Mouse (Mus musculus) hindbrain, postnatal 0 days (tissue): ENCODE results near the gene Chn2. TPM values are rescaled to one million over a fixed set of nuclear protein-coding genes. Genes with fewer than 3 reads are reported as not detected.
A peak's percentile ranks its signal among the peaks of the same experiment; 100 is the strongest.

Experiments
- ATAC-seq: fragments of 200-750 bp; cut with Nextera tagmentation; 2 replicates; pipeline ENCODE4 v1.8.0; 2017; ENCODE audit warnings: mild to moderate bottlenecking, moderate TSS enrichment, moderate library complexity
- DNase-seq: peaks from one replicate; pipeline ENCODE4 v3.0.0-alpha.2; 2015; ENCODE audit warnings: low spot score
- H3K27ac ChIP-seq: fragments of 300-500 bp; sonication (generic); 2 replicates; pipeline ENCODE4 v1.5.1; 2014; ENCODE audit warnings: mild to moderate bottlenecking
- H3K27me3 ChIP-seq: fragments of 300-500 bp; sonication (generic); 2 replicates; pipeline ENCODE4 v1.6.1; 2014; ENCODE audit warnings: low read length, mixed read lengths; ENCODE audit not compliant: insufficient read depth
- H3K36me3 ChIP-seq: fragments of 300-500 bp; sonication (generic); 2 replicates; pipeline ENCODE4 v1.6.1; 2014; ENCODE audit warnings: low read length, mixed read lengths; ENCODE audit not compliant: insufficient read depth
- H3K4me1 ChIP-seq: fragments of 300-500 bp; sonication (generic); 2 replicates; pipeline ENCODE4 v1.6.1; 2014; ENCODE audit warnings: antibody characterized with exemption, low read length, mixed read lengths; ENCODE audit not compliant: insufficient read depth
- H3K4me2 ChIP-seq: fragments of 300-500 bp; sonication (generic); 2 replicates; pipeline ENCODE4 v1.6.1; 2014; ENCODE audit warnings: low read depth, mild to moderate bottlenecking, low read length, moderate library complexity, mixed read lengths
- H3K4me3 ChIP-seq: fragments of 300-500 bp; sonication (generic); 2 replicates; pipeline ENCODE4 v1.5.1; 2014; ENCODE audit warnings: low read length
- H3K9ac ChIP-seq: fragments of 300-500 bp; sonication (generic); replicated peaks from 2 replicates; pipeline ENCODE4 v1.6.1; 2014; ENCODE audit warnings: mild to moderate bottlenecking, low read length, moderate library complexity, mixed read lengths
- H3K9me3 ChIP-seq: fragments of 300-500 bp; sonication (generic); 2 replicates; pipeline ENCODE4 v1.6.1; 2016; ENCODE audit warnings: low read length, mixed read lengths
- CTCF ChIP-seq: IDR thresholded peaks from 2 replicates; pipeline ENCODE4 v1.5.1; 2016; ENCODE audit warnings: antibody characterized with exemption, control low read depth, low read depth
- WGBS: fragments of 180-500 bp; shearing (Covaris S2); extraction: QIAGEN DNeasy Blood & Tissue Kit; methylation state at CpG from one replicate; pipeline ENCODE4 v1.1.7; 2014; 5-methylcytosine and 5-hydroxymethylcytosine counted together
- polyA plus RNA-seq: library from polyadenylated mRNA; unstranded; fragments of >200 nt; fragmentation: Nextera tagmentation; extraction: Ambion mirVana; gene quantifications from 2 replicates; pipeline ENCODE4 v1.2.1, GENCODE M21; 2015
- total RNA-seq: library from RNA; depleted of rRNA; stranded (reverse); fragments of >200 nt; gene quantifications from 2 replicates; pipeline ENCODE4 v1.2.3, GENCODE M21; 2014

Gene Chn2
- total and polyA plus RNA-seq, 2 experiments from 2014 or later: 21.2 to 43.8 TPM

- Histone ChIP-seq H3K27me3 (no peaks in the 10 kb centered on the region), H3K9ac (no peak overlapping the region), H3K27ac (no peak overlapping the region), H3K9me3 (no peaks in the 10 kb centered on the region), H3K4me3 (no peak overlapping the region), H3K4me2 (no peak overlapping the region), H3K36me3 (no peaks in the 10 kb centered on the region), H3K4me1 (no peaks in the 10 kb centered on the region)
- no peak for DNase-seq
- ATAC-seq: no peak
- TF ChIP-seq CTCF: no peak
- WGBS: 86% methylated on average over 1 of the region's 1 CpGs
Observed at GRCm38 (mm10) chr6:54179056-54179873, 139.9 kb downstream of the Chn2 start.

DNA sequence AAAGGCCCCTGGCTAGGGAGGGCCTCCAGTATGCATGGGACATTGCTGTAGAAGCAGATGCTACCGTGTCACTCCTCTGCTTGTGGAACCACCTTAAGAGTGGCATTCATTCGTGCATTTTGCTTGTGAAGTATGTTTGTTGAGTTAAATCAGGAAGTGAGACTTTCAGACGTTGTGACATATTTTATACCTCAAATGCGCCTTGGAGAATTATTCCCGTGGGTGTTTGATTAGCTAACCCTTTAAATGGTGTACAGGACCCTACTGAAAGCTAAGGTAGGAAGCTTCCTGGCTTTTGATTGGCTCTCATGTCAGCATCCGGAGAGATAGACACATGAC, 140.5 kb downstream of the Chn2 start:
- TF ChIP-seq CTCF: no peak
- WGBS: 87% methylated on average over 6 of the region's 6 CpGs
- H3K4me1 ChIP-seq: no peaks in the 10 kb centered on the region

GRCm38 (mm10) chr6:54183825-54184578, 144.6 kb downstream of the Chn2 start:
- H3K4me2 ChIP-seq: no peak overlapping the region
- DNase-seq: no peak
- ATAC-seq: no peak; the same call in 1 of the 2 replicates
- H3K4me1 ChIP-seq: no peaks in the 10 kb centered on the region
- no peak overlapping the region for H3K9ac ChIP-seq
- 45% methylated on average over 14 of the region's 14 CpGs for WGBS
- no peak overlapping the region for H3K4me3 ChIP-seq
- no peak overlapping the region for H3K27ac ChIP-seq
- H3K36me3 ChIP-seq: no peaks in the 10 kb centered on the region
- no peaks in the 10 kb centered on the region for H3K27me3 ChIP-seq
- no peak for TF ChIP-seq CTCF
- no peaks in the 10 kb centered on the region for H3K9me3 ChIP-seq

More for the DNA sequence above, 140.5 kb downstream of the Chn2 start:
- H3K4me2 ChIP-seq: no peak overlapping the region
- ATAC-seq (no peak), DNase-seq (no peak)
- no peaks in the 10 kb centered on the region for H3K36me3 ChIP-seq
- no peak overlapping the region for H3K27ac ChIP-seq
- H3K9me3 ChIP-seq: no peaks in the 10 kb centered on the region
- no peak overlapping the region for H3K4me3 ChIP-seq
- no peak overlapping the region for H3K9ac ChIP-seq
- H3K27me3 ChIP-seq: no peaks in the 10 kb centered on the region

- no peaks in the 10 kb centered on the region for H3K27me3 ChIP-seq
- no peak for ATAC-seq
- H3K27ac ChIP-seq: no peak overlapping the region
- no peak for TF ChIP-seq CTCF
- H3K36me3 ChIP-seq: no peaks in the 10 kb centered on the region
- WGBS: 22% methylated on average over 7 of the region's 7 CpGs
- H3K9me3 ChIP-seq: no peaks in the 10 kb centered on the region
- no peak overlapping the region for H3K9ac ChIP-seq
- H3K4me3 ChIP-seq: no peak overlapping the region
- no peak for DNase-seq
- 0 out of 2 replicates have a peak, but pooled peaks cover 3% of the 10 kb centered on the region for H3K4me1 ChIP-seq
- H3K4me2 ChIP-seq: no peak overlapping the region
Observed at GRCm38 (mm10) chr6:54193631-54194305, 154.4 kb downstream of the Chn2 start.

DNA sequence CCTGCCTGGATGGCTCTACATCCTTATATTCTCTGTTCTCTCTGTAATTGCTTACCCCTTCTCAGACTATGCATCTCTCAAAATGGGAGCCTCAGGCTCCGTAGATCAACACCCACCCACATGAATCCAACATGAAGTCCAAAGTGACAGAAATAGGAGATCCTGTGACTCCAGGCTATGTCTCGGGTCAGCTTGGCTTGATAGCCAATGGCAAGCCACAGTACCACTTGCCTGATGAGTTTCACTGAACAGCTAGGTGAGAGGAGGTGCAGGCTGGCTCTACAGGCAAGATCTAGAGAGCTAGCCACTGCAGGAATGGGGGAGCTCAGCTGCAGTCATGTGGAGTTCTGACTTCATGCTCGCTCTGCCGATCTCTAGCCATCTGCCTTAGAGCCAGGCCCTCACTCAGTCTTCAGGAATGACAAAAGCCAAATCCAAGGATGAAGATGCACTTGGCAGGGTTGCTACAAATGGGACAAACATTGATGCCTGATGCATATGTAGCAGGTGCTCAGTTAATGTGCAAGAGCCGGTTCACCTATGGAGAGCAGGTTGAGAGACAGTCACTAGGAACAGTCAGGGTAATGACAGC, 158.6 kb downstream of the Chn2 start:
- no peak overlapping the region for H3K9ac ChIP-seq

GRCm38 (mm10) chr6:54199516-54199915, 160.2 kb downstream of the Chn2 start:
- ATAC-seq (no peak), DNase-seq (no peak)
- TF ChIP-seq CTCF: no peak
- Histone ChIP-seq H3K4me2 (no peak overlapping the region), H3K27ac (no peak overlapping the region), H3K9me3 (no peaks in the 10 kb centered on the region), H3K4me1 (no peaks in the 10 kb centered on the region), H3K27me3 (no peaks in the 10 kb centered on the region), H3K9ac (no peak overlapping the region), H3K36me3 (no peaks in the 10 kb centered on the region), H3K4me3 (no peak overlapping the region)
- 43% methylated on average over 4 of the region's 4 CpGs for WGBS

More for the DNA sequence above, 158.6 kb downstream of the Chn2 start:
- no peaks in the 10 kb centered on the region for H3K9me3 ChIP-seq
- no peaks in the 10 kb centered on the region for H3K27me3 ChIP-seq
- no peak overlapping the region for H3K4me3 ChIP-seq
- WGBS: 85% methylated on average over 5 of the region's 5 CpGs
- no peak for DNase-seq
- H3K36me3 ChIP-seq: no peaks in the 10 kb centered on the region
- 0 out of 2 replicates have a peak, but pooled peaks cover 3% of the 10 kb centered on the region for H3K4me1 ChIP-seq
- H3K27ac ChIP-seq: no peak overlapping the region
- no peak overlapping the region for H3K4me2 ChIP-seq
- ATAC-seq: 0 out of 2 replicates have a peak, but pooled peaks have one; percentile 43
- no peak for TF ChIP-seq CTCF
